Mouse (Mus musculus) kidney, adult 2 months (tissue): ENCODE results near the gene Sirpb1b. TPM values are rescaled to one million over a fixed set of nuclear protein-coding genes. Genes with fewer than 3 reads are reported as not detected.

ENCODE experiments used
- polyA plus RNA-seq: library from polyadenylated mRNA; depleted of rRNA; stranded (reverse); fragments of >200 nt; gene quantifications from 2 replicates; pipeline ENCODE4 v1.2.3, GENCODE M21; 2012; rRNA removed

Sirpb1b gene
- polyA plus RNA-seq, 1 experiment, result 0.06 TPM

Other genes starting within 250 kb of the Sirpb1b start
- gene Gm9733, start 242.8 kb downstream of the Sirpb1b start, polyA plus RNA-seq, result 0.19 and 0.23 TPM in 2 replicates
- gene Sirpb1a, start 148.5 kb downstream of the Sirpb1b start, polyA plus RNA-seq, result 0.41 and 0.55 TPM in 2 replicates